Mouse (Mus musculus) midbrain, embryonic 14.5 days (tissue): ENCODE data around the gene Cysrt1. TPM values are rescaled to one million over a fixed set of nuclear protein-coding genes. Genes with fewer than 3 reads are reported as not detected.

ENCODE experiments used
- ATAC-seq: fragments of 200-750 bp; cut with Nextera tagmentation; 2 replicates; pipeline ENCODE4 v1.8.0; 2017; ENCODE audit warnings: moderate number of reproducible peaks, moderate library complexity; ENCODE audit not compliant: low FRiP score, low TSS enrichment
- DNase-seq: peaks from one replicate; pipeline ENCODE4 v3.0.0-alpha.2; 2015
- H3K27ac ChIP-seq: fragments of 300-500 bp; sonication (generic); replicated peaks from 2 replicates; pipeline ENCODE4 v1.5.1; 2014; ENCODE audit warnings: mild to moderate bottlenecking, low read depth, low read length, moderate library complexity
- H3K27me3 ChIP-seq: fragments of 300-500 bp; sonication (generic); 2 replicates; pipeline ENCODE4 v1.6.1; 2014; ENCODE audit warnings: low read length, control low read depth, mixed read lengths; ENCODE audit not compliant: control insufficient read depth, insufficient read depth
- H3K36me3 ChIP-seq: fragments of 300-500 bp; sonication (generic); 2 replicates; pipeline ENCODE4 v1.6.1; 2014; ENCODE audit warnings: low read length, control low read depth; ENCODE audit not compliant: control insufficient read depth, insufficient read depth
- H3K4me1 ChIP-seq: fragments of 300-500 bp; sonication (generic); 2 replicates; pipeline ENCODE4 v1.6.1; 2014; ENCODE audit warnings: mild to moderate bottlenecking, antibody characterized with exemption, low read length, control low read depth; ENCODE audit not compliant: control insufficient read depth, insufficient read depth
- H3K4me2 ChIP-seq: fragments of 300-500 bp; sonication (generic); 2 replicates; pipeline ENCODE4 v1.6.1; 2014; ENCODE audit warnings: mild to moderate bottlenecking, low read length, moderate library complexity
- H3K4me3 ChIP-seq: fragments of 300-500 bp; sonication (generic); replicated peaks from 2 replicates; pipeline ENCODE4 v1.5.1; 2014; ENCODE audit warnings: low read depth, low read length
- H3K9ac ChIP-seq: fragments of 300-500 bp; sonication (generic); replicated peaks from 2 replicates; pipeline ENCODE4 v1.6.1; 2014; ENCODE audit warnings: mild to moderate bottlenecking, low read length, moderate library complexity
- H3K9me3 ChIP-seq: fragments of 300-500 bp; sonication (generic); 2 replicates; pipeline ENCODE4 v1.6.1; 2016; ENCODE audit warnings: low read length, control low read depth, mixed read lengths; ENCODE audit not compliant: control insufficient read depth
- WGBS: fragments of 180-500 bp; shearing (Covaris S2); extraction: QIAGEN DNeasy Blood & Tissue Kit; methylation state at CpG from one replicate; pipeline ENCODE4 v1.1.7; 2014; 5-methylcytosine and 5-hydroxymethylcytosine counted together
- polyA plus RNA-seq: library from polyadenylated mRNA; unstranded; fragments of >200 nt; fragmentation: Nextera tagmentation; extraction: Ambion mirVana; gene quantifications from 2 replicates; pipeline ENCODE4 v1.2.1, GENCODE M21; 2014

The Cysrt1 gene
- polyA plus RNA-seq, 1 experiment from 2014 or later, result not detected

DNA sequence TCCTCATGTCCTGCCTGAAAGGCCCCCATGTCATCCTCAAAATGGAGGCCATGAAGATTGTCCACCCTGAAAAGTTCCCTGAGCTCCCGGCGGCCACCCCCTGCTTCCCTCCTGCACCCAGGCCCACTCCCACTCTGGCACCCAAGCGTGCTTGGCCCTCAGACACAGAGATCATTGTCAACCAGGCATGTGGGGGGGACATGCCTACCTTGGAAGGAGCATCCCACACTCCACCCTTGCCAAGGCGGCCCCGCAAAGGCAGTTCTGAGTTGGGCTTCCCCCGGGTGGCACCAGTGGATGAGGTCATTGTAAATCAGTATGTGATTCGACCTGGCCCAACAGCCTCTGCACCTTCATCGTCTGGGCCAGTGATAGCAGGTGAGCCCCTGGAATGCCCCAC is 1.1 kb upstream of the Cysrt1 start:
- WGBS, result 79% methylated on average over 8 of the region's 8 CpGs
- H3K27ac ChIP-seq, result no peak overlapping the region
- ATAC-seq (no peak), DNase-seq (no peak)
- H3K4me2 ChIP-seq, result peak overlapping the region; percentile 82
- H3K9ac ChIP-seq, result peak overlapping the region; percentile 81
- peak overlapping the region; percentile 69 for H3K4me3 ChIP-seq
- no peaks in the 10 kb centered on the region for H3K9me3 ChIP-seq
- peaks cover 39% of the 10 kb centered on the region for H3K36me3 ChIP-seq
- no peaks in the 10 kb centered on the region for H3K27me3 ChIP-seq
- H3K4me1 ChIP-seq, result peaks cover 19% of the 10 kb centered on the region

DNA sequence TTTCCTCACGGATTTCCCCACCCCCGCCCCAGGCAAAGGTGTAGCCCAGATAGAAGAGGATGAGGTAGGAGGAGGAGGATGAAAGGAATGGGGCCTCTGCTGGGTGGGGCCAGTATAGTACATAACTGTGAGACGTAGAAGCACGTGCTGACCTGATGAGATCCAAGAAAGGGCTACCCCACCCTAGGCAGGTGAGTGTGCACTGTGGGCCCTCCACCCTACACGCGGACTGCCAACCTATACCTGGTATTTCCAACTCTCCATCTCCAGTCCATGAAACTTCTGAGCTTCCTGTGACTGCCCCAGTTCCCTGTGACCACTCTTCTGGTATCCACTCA is 845 bp downstream of the Cysrt1 start:
- ATAC-seq (peak; percentile 21; the same call in 1 of the 2 replicates), DNase-seq (no peak)
- 15% methylated on average over 6 of the region's 6 CpGs for WGBS
- H3K36me3 ChIP-seq, result peaks cover 20% of the 10 kb centered on the region
- peak overlapping the region; percentile 82 for H3K4me2 ChIP-seq
- H3K4me1 ChIP-seq, result peaks cover 19% of the 10 kb centered on the region
- no peaks in the 10 kb centered on the region for H3K9me3 ChIP-seq
- H3K27me3 ChIP-seq, result no peaks in the 10 kb centered on the region
- H3K9ac ChIP-seq, result peak overlapping the region; percentile 81
- peak overlapping the region; percentile 69 for H3K4me3 ChIP-seq
- H3K27ac ChIP-seq, result peak overlapping the region; percentile 60

- WGBS, result 2% methylated on average over 29 of the region's 29 CpGs
- peak overlapping the region; percentile 69 for H3K4me3 ChIP-seq
- H3K9me3 ChIP-seq, result no peaks in the 10 kb centered on the region
- peak; percentile 89 for DNase-seq
- H3K4me1 ChIP-seq, result peaks cover 19% of the 10 kb centered on the region
- peaks cover 15% of the 10 kb centered on the region for H3K36me3 ChIP-seq
- H3K4me2 ChIP-seq, result peak overlapping the region; percentile 82
- H3K27ac ChIP-seq, result peak overlapping the region; percentile 60
- peak; percentile 70 for ATAC-seq
- H3K9ac ChIP-seq, result peak overlapping the region; percentile 81
- no peaks in the 10 kb centered on the region for H3K27me3 ChIP-seq
Observed at GRCm38 (mm10) chr2:25240723-25241437, 1.4 kb downstream of the Cysrt1 start.

DNA sequence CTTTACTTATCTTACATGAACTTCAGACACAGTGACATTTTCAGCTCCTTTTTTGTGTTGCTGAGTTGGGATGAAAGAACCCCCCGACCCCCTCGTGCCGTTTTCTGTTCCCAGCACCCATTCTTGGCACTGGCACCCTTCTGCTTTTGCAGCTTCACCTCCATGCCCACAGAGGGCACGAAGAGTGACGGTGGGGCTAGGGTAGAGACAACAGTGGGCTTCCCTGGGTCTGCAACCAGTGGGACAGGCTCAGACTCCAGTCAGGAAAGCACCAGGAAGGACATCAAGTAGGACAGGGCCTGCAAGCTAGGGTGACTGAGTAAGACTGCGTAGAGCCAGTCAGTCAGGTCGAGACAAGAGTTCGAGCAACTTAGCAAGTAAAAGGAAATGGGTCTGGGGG is 1.9 kb downstream of the Cysrt1 start:
- no peak overlapping the region; the same call in 1 of the 2 replicates for H3K27ac ChIP-seq
- H3K9me3 ChIP-seq, result no peaks in the 10 kb centered on the region
- no peak for ATAC-seq
- peaks cover 19% of the 10 kb centered on the region for H3K4me1 ChIP-seq
- peak overlapping the region; percentile 69; the same call in 1 of the 2 replicates for H3K4me3 ChIP-seq
- peaks cover 10% of the 10 kb centered on the region; the same call in 1 of the 2 replicates for H3K36me3 ChIP-seq
- no peak overlapping the region for H3K9ac ChIP-seq
- no peaks in the 10 kb centered on the region for H3K27me3 ChIP-seq
- WGBS, result 54% methylated on average over 8 of the region's 8 CpGs
- no peak for DNase-seq
- peak overlapping the region; percentile 82 for H3K4me2 ChIP-seq

DNA sequence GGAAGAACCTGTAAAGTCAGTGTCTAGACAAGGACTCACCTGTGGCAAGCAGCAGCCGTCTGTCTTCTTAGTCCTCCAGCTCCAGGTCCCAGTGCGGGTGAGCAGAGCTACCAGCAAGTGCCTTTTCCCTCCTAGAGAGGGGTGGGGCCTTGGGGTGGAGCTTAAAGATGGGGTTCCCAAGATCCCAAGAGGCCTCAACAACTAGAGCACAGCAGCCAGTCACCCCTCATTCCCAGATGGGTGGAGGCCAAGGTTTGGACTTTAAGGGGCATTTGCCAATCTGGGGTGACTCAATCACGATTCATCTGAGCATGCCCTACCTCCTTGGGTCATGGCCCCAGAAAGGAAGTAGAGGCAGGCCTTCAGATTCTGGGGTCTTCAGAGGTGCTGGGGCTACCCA is 2.5 kb downstream of the Cysrt1 start:
- H3K4me2 ChIP-seq, result no peak overlapping the region
- no peaks in the 10 kb centered on the region for H3K27me3 ChIP-seq
- H3K27ac ChIP-seq, result no peak overlapping the region
- WGBS, result 90% methylated on average over 3 of the region's 3 CpGs
- H3K9me3 ChIP-seq, result no peaks in the 10 kb centered on the region
- peaks cover 19% of the 10 kb centered on the region for H3K4me1 ChIP-seq
- H3K36me3 ChIP-seq, result peaks cover 6% of the 10 kb centered on the region; the same call in 1 of the 2 replicates
- ATAC-seq (no peak), DNase-seq (no peak)
- no peak overlapping the region for H3K4me3 ChIP-seq
- H3K9ac ChIP-seq, result no peak overlapping the region

GRCm38 (mm10) chr2:25238106-25238505 is 4.1 kb downstream of the Cysrt1 start:
- DNase-seq, result no peak
- Histone ChIP-seq H3K4me2 (no peak overlapping the region), H3K27ac (no peak overlapping the region), H3K9ac (no peak overlapping the region), H3K36me3 (no peaks in the 10 kb centered on the region), H3K4me1 (peaks cover 15% of the 10 kb centered on the region), H3K4me3 (no peak overlapping the region), H3K9me3 (no peaks in the 10 kb centered on the region), H3K27me3 (no peaks in the 10 kb centered on the region)
- no peak for ATAC-seq

DNA sequence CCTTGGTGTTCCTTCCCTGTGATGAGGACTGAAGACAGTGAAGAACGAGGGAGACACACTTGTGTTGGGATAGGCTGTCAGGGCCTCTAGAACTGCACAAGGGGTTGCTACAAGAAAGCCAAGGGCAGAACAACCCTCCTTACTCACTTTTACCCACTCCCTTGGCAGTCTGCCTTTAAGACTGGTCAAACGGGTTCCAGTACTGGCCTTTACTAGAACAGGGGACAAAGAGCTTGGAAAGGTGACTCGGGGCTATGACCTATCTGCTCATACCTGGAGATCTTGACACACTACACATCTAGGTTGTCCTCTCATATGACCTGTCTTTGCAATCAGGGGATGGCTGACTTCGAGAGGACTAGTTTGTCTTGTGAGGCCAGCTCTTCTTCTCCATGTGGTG is 4.7 kb downstream of the Cysrt1 start:
- no peak overlapping the region for H3K27ac ChIP-seq
- DNase-seq, result no peak

GRCm38 (mm10) chr2:25236614-25237013 is 5.6 kb downstream of the Cysrt1 start, which contains the start of gene Rnf224:
TSS of gene Rnf224 (minus strand) at chr2:25236787.
- no peaks in the 10 kb centered on the region for H3K27me3 ChIP-seq
- H3K27ac ChIP-seq, result no peak within 1 kb of the TSS
- no peaks in the 10 kb centered on the region for H3K36me3 ChIP-seq
- DNase-seq (no peak), ATAC-seq (no peak)
- 38% methylated on average over 8 of the region's 8 CpGs for WGBS
- H3K9me3 ChIP-seq, result no peaks in the 10 kb centered on the region
- H3K4me3 ChIP-seq, result no peak within 1 kb of the TSS
- H3K4me2 ChIP-seq, result no peak within 1 kb of the TSS
- H3K4me1 ChIP-seq, result peaks cover 7% of the 10 kb centered on the region
- no peak within 1 kb of the TSS for H3K9ac ChIP-seq

More for the DNA sequence above, 4.7 kb downstream of the Cysrt1 start:
- Histone ChIP-seq H3K36me3 (no peaks in the 10 kb centered on the region), H3K4me3 (no peak overlapping the region), H3K4me1 (peaks cover 10% of the 10 kb centered on the region), H3K27me3 (no peaks in the 10 kb centered on the region), H3K9me3 (no peaks in the 10 kb centered on the region), H3K9ac (no peak overlapping the region), H3K4me2 (no peak overlapping the region)
- ATAC-seq, result no peak
- 67% methylated on average over 4 of the region's 4 CpGs for WGBS

DNA sequence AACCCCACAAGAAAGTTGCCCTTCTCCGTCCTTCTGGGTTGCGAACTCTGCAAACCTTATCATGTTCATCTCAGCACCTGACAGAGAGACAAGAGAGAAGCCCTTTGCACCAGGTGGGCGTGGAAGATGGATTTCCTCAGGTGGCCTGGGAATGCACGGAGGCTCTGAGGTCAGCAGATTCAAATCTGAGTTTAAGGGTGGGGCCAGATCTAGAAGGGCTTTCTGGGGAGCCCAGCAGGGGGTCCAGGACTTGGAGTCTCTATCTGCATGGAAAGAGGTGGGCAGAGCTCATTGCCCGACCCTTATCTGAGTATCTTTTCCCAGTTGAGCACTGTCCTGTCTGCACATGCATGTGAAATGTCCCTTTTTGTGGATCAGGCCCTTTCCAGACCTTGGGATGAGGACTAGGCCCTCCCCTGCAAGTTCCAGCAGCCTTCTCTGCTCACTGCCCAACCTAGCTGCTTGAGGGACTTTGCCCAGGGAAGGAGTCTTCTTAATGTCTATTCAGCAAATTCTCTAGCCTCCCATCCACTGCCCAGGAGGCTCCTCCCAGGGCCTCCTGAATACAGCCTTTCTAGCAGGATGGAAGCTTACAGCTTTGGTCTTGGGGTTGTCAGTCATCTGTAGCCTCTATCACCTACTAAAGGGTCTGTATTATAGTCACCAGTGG is 7.6 kb downstream of the Cysrt1 start:
- Histone ChIP-seq H3K27me3 (no peaks in the 10 kb centered on the region), H3K9me3 (no peaks in the 10 kb centered on the region), H3K4me2 (no peak overlapping the region), H3K9ac (no peak overlapping the region), H3K27ac (no peak overlapping the region), H3K4me3 (no peak overlapping the region), H3K4me1 (no peaks in the 10 kb centered on the region), H3K36me3 (no peaks in the 10 kb centered on the region)
- ATAC-seq (no peak), DNase-seq (no peak)
- WGBS, result 77% methylated on average over 5 of the region's 5 CpGs
